Mouse (Mus musculus) liver, embryonic 11.5 days (tissue): ENCODE results near the gene Emsy. TPM values are rescaled to one million over a fixed set of nuclear protein-coding genes. Genes with fewer than 3 reads are reported as not detected.

Experiments used
- ATAC-seq: fragments of 200-750 bp; cut with Nextera tagmentation; replicated peaks from 2 replicates; pipeline ENCODE4 v1.8.0; 2017; ENCODE audit warnings: moderate number of reproducible peaks, mild to moderate bottlenecking, moderate TSS enrichment, moderate library complexity; ENCODE audit not compliant: low FRiP score
- DNase-seq: peaks from one replicate; pipeline ENCODE4 v3.0.0-alpha.2; 2017; ENCODE audit warnings: low spot score
- H3K27ac ChIP-seq: fragments of 300-500 bp; sonication (generic); 2 replicates; pipeline ENCODE4 v1.5.1; 2014; ENCODE audit warnings: mild to moderate bottlenecking, low read depth, low read length, control low read depth
- H3K27me3 ChIP-seq: fragments of 300-500 bp; sonication (generic); replicated peaks from 2 replicates; pipeline ENCODE4 v1.6.1; 2014; ENCODE audit warnings: low read length, mixed read lengths; ENCODE audit not compliant: control insufficient read depth, insufficient read depth
- H3K36me3 ChIP-seq: fragments of 300-500 bp; sonication (generic); 2 replicates; pipeline ENCODE4 v1.6.1; 2014; ENCODE audit warnings: mild to moderate bottlenecking, low read length, moderate library complexity, mixed read lengths; ENCODE audit not compliant: control insufficient read depth, insufficient read depth
- H3K4me1 ChIP-seq: fragments of 300-500 bp; sonication (generic); replicated peaks from 2 replicates; pipeline ENCODE4 v1.6.1; 2014; ENCODE audit warnings: low read length, mixed read lengths; ENCODE audit not compliant: control insufficient read depth, insufficient read depth
- H3K4me2 ChIP-seq: fragments of 300-500 bp; sonication (generic); 2 replicates; pipeline ENCODE4 v1.6.1; 2014; ENCODE audit warnings: mild to moderate bottlenecking, control low read depth, moderate library complexity
- H3K4me3 ChIP-seq: fragments of 300-500 bp; sonication (generic); 2 replicates; pipeline ENCODE4 v1.5.1; 2014; ENCODE audit warnings: low read depth, low read length, control low read depth
- H3K9ac ChIP-seq: fragments of 300-500 bp; sonication (generic); 2 replicates; pipeline ENCODE4 v1.6.1; 2014; ENCODE audit warnings: low read depth, low read length, control low read depth
- H3K9me3 ChIP-seq: fragments of 300-500 bp; sonication (generic); 2 replicates; pipeline ENCODE4 v1.6.1; 2016; ENCODE audit warnings: low read length, inconsistent platforms, mixed read lengths; ENCODE audit not compliant: control insufficient read depth
- WGBS: fragments of 180-500 bp; shearing (Covaris S2); extraction: QIAGEN DNeasy Blood & Tissue Kit; methylation state at CpG from one replicate; pipeline ENCODE4 v1.1.7; 2014; 5-methylcytosine and 5-hydroxymethylcytosine counted together
- polyA plus RNA-seq: library from polyadenylated mRNA; unstranded; fragments of >200 nt; fragmentation: Nextera tagmentation; extraction: Ambion mirVana; gene quantifications from 2 replicates; pipeline ENCODE4 v1.2.1, GENCODE M21; 2014

Emsy gene
- polyA plus RNA-seq, 1 experiment from 2014 or later, result 27.8 TPM

GRCm38 (mm10) chr7:98551041-98551440 is 105.5 kb downstream of the Emsy start:
- Histone ChIP-seq H3K9me3 (no peaks in the 10 kb centered on the region), H3K4me2 (no peak overlapping the region), H3K9ac (no peak overlapping the region), H3K27me3 (no peaks in the 10 kb centered on the region), H3K4me3 (no peak overlapping the region), H3K4me1 (no peaks in the 10 kb centered on the region), H3K36me3 (no peaks in the 10 kb centered on the region), H3K27ac (no peak overlapping the region)
- no peak for DNase-seq
- no peak for ATAC-seq
- 44% methylated on average over 3 of the region's 3 CpGs for WGBS

- H3K36me3 ChIP-seq, result no peaks in the 10 kb centered on the region
- H3K9me3 ChIP-seq, result no peaks in the 10 kb centered on the region
- H3K27me3 ChIP-seq, result no peaks in the 10 kb centered on the region
- DNase-seq, result no peak
- no peak for ATAC-seq
- no peak overlapping the region for H3K4me2 ChIP-seq
- H3K4me3 ChIP-seq, result no peak overlapping the region
- no peak overlapping the region for H3K9ac ChIP-seq
- no peaks in the 10 kb centered on the region for H3K4me1 ChIP-seq
- H3K27ac ChIP-seq, result no peak overlapping the region
- WGBS, result 21% methylated on average over 2 of the region's 2 CpGs
Measured at GRCm38 (mm10) chr7:98550596-98550995, 106.0 kb downstream of the Emsy start.

GRCm38 (mm10) chr7:98548839-98549238 is 107.7 kb downstream of the Emsy start:
- H3K4me2 ChIP-seq, result no peak overlapping the region
- 34% methylated on average over 3 of the region's 3 CpGs for WGBS
- H3K9ac ChIP-seq, result no peak overlapping the region
- H3K4me3 ChIP-seq, result no peak overlapping the region
- no peak for ATAC-seq
- no peaks in the 10 kb centered on the region for H3K36me3 ChIP-seq
- DNase-seq, result no peak
- no peaks in the 10 kb centered on the region for H3K27me3 ChIP-seq
- H3K4me1 ChIP-seq, result no peaks in the 10 kb centered on the region
- H3K9me3 ChIP-seq, result no peaks in the 10 kb centered on the region
- H3K27ac ChIP-seq, result no peak overlapping the region

GRCm38 (mm10) chr7:98544556-98544955 is 112.0 kb downstream of the Emsy start:
- Histone ChIP-seq H3K9ac (no peak overlapping the region), H3K9me3 (no peaks in the 10 kb centered on the region), H3K27ac (no peak overlapping the region), H3K36me3 (no peaks in the 10 kb centered on the region), H3K4me1 (no peaks in the 10 kb centered on the region), H3K4me3 (no peak overlapping the region), H3K27me3 (no peaks in the 10 kb centered on the region), H3K4me2 (no peak overlapping the region)
- DNase-seq (no peak), ATAC-seq (no peak)
- 52% methylated on average over 3 of the region's 3 CpGs for whole genome bisulfite sequencing

- no peaks in the 10 kb centered on the region for H3K9me3 ChIP-seq
- WGBS, result 62% methylated on average over 11 of the region's 11 CpGs
- no peak for ATAC-seq
- no peak overlapping the region for H3K9ac ChIP-seq
- no peak overlapping the region for H3K27ac ChIP-seq
- H3K4me1 ChIP-seq, result no peaks in the 10 kb centered on the region
- no peaks in the 10 kb centered on the region for H3K36me3 ChIP-seq
- no peak for DNase-seq
- H3K4me2 ChIP-seq, result no peak overlapping the region
- no peak overlapping the region for H3K4me3 ChIP-seq
- no peaks in the 10 kb centered on the region for H3K27me3 ChIP-seq
Measured at GRCm38 (mm10) chr7:98543853-98544370, 112.7 kb downstream of the Emsy start.

GRCm38 (mm10) chr7:98542731-98543142 is 113.8 kb downstream of the Emsy start:
- no peak overlapping the region for H3K4me3 ChIP-seq
- DNase-seq, result no peak
- H3K9me3 ChIP-seq, result no peaks in the 10 kb centered on the region
- no peak overlapping the region for H3K9ac ChIP-seq
- no peaks in the 10 kb centered on the region for H3K36me3 ChIP-seq
- H3K4me2 ChIP-seq, result no peak overlapping the region
- 63% methylated on average over 6 of the region's 6 CpGs for WGBS
- no peak for ATAC-seq
- no peaks in the 10 kb centered on the region for H3K27me3 ChIP-seq
- no peak overlapping the region for H3K27ac ChIP-seq
- H3K4me1 ChIP-seq, result no peaks in the 10 kb centered on the region

- H3K36me3 ChIP-seq, result no peaks in the 10 kb centered on the region
- no peak overlapping the region for H3K4me3 ChIP-seq
- ATAC-seq (no peak), DNase-seq (no peak)
- H3K9ac ChIP-seq, result no peak overlapping the region
- H3K27ac ChIP-seq, result no peak overlapping the region
- 0 out of 2 replicates have a peak, but pooled peaks cover under 1% of the 10 kb centered on the region for H3K4me1 ChIP-seq
- H3K9me3 ChIP-seq, result no peaks in the 10 kb centered on the region
- WGBS, result 88% methylated on average over 3 of the region's 3 CpGs
- H3K4me2 ChIP-seq, result no peak overlapping the region
- no peaks in the 10 kb centered on the region for H3K27me3 ChIP-seq
Measured at GRCm38 (mm10) chr7:98542267-98542666, 114.3 kb downstream of the Emsy start.

GRCm38 (mm10) chr7:98541564-98541963 is 115.0 kb downstream of the Emsy start:
- WGBS, result 78% methylated on average over 5 of the region's 5 CpGs
- no peak for ATAC-seq
- 0 out of 2 replicates have a peak, but pooled peaks cover 3% of the 10 kb centered on the region for H3K4me1 ChIP-seq

GRCm38 (mm10) chr7:98540879-98541278 is 115.7 kb downstream of the Emsy start:
- Histone ChIP-seq H3K4me1 (peaks cover 9% of the 10 kb centered on the region), H3K27ac (no peak overlapping the region), H3K4me2 (no peak overlapping the region), H3K9me3 (no peaks in the 10 kb centered on the region), H3K4me3 (no peak overlapping the region), H3K36me3 (no peaks in the 10 kb centered on the region), H3K27me3 (no peaks in the 10 kb centered on the region), H3K9ac (no peak overlapping the region)
- no peak for DNase-seq
- ATAC-seq, result no peak
- 65% methylated on average over 2 of the region's 2 CpGs for WGBS

More at GRCm38 (mm10) chr7:98541564-98541963, 115.0 kb downstream of the Emsy start:
- no peaks in the 10 kb centered on the region for H3K36me3 ChIP-seq
- no peak overlapping the region for H3K4me3 ChIP-seq
- H3K27ac ChIP-seq, result no peak overlapping the region
- no peak overlapping the region for H3K4me2 ChIP-seq
- H3K9ac ChIP-seq, result no peak overlapping the region
- H3K27me3 ChIP-seq, result no peaks in the 10 kb centered on the region
- no peak for DNase-seq
- H3K9me3 ChIP-seq, result no peaks in the 10 kb centered on the region
